Mouse (Mus musculus): ENCODE data around the gene Scn9a.

GRCm38 (mm10) chr2:66596145-66596544 lies 38.6 kb downstream of the Scn9a start:
- TF ChIP-seq POLR2A (IDR thresholded peaks at IDR 0.05; ENCODE audit: borderline replicate concordance, control insufficient read depth, low read depth, low read length): no peak
- no peak for TF ChIP-seq CTCF (IDR thresholded peaks at IDR 0.05; ENCODE audit: control insufficient read depth, insufficient read depth, low read length)
